Comparison of ENCODE assay signal across 32 mouse cellular contexts in the genomic region with DNA sequence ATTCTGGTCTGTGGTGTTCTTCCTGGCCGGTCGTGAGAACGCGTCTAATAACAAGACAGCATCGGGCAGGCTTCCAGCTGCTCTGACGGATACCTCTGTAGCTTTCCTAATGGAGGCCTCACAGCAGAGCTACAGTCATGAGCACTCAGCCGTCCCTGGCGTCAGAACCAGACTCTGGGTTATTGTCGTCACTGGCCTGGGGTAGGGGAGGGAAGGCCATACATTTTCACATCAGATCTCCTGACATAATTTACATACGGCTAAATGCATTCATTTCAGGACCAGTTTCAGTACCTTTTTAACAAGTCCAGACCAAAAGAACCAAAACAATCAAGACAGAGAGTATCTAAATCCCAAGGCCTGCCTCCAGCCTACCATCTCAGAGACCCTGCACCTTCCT. TPM values are rescaled to one million over a fixed set of nuclear protein-coding genes. Genes with fewer than 3 reads are reported as not detected.
DNase-seq lines count a peak whose midpoint lies in the region; ATAC-seq and TF ChIP-seq lines count a peak whose summit lies in the region.
"Had no signal": no experiment of that assay in that cellular context is flagged by ENCODE, and none has a peak within 500 bp of the region (broad histone marks: within the 10 kb centered on the region; RNA-seq: fewer than 3 reads in every experiment).

No protein-coding gene starts in this region.

- 0 out of 2 replicates have a peak, but pooled peaks have one; percentile 23 for TF ChIP-seq EP300 in CH12.LX (IDR thresholded peaks at IDR 0.05; ENCODE audit: low read length)

- H3K9me3 ChIP-seq in lung, embryonic 14.5 days (ENCODE audit: low read depth, low read length), result no peaks in the 10 kb centered on the region
- peaks cover 5% of the 10 kb centered on the region for H3K9me3 ChIP-seq in CH12.LX (replicated peaks; ENCODE audit: low read length)
- H3K9me3 ChIP-seq: embryonic facial prominence, embryonic 10.5 days; embryonic facial prominence, embryonic 13.5 days; forebrain, embryonic 12.5 days; forebrain, embryonic 15.5 days; heart, embryonic 10.5 days; heart, embryonic 13.5 days had no signal

- H3K4me1 ChIP-seq in lung, embryonic 14.5 days (ENCODE audit: insufficient read depth), result no peaks in the 10 kb centered on the region
- H3K4me1 ChIP-seq in CH12.LX (ENCODE audit: control insufficient read depth in 1 of 2, insufficient read depth in 2 of 2), result peaks cover 22 to 40% of the 10 kb centered on the region in 2 experiments
- H3K4me1 ChIP-seq: embryonic facial prominence, embryonic 10.5 days; embryonic facial prominence, embryonic 13.5 days; forebrain, embryonic 12.5 days; forebrain, embryonic 15.5 days; heart, embryonic 13.5 days had no signal

- no peak overlapping the region for H3K9ac ChIP-seq in lung, embryonic 14.5 days
- no peak overlapping the region for H3K9ac ChIP-seq in CH12.LX (ENCODE audit: insufficient read depth, low read depth)
- H3K9ac ChIP-seq: embryonic facial prominence, embryonic 13.5 days; forebrain, embryonic 12.5 days; forebrain, embryonic 15.5 days; heart, embryonic 13.5 days; hindbrain, embryonic 14.5 days had no signal

- WGBS in lung, embryonic 14.5 days, result 66% methylated on average over 10 of the region's 10 CpGs

- no peak for TF ChIP-seq POLR2A in CH12.LX (IDR thresholded peaks at IDR 0.05; ENCODE audit: low read depth, low read length)

- no peak overlapping the region for H3K4me3 ChIP-seq in lung, embryonic 14.5 days (ENCODE audit: low read depth, low read length)
- H3K4me3 ChIP-seq in CH12.LX (replicated peaks in 1 of 3; ENCODE audit: low read depth in 2 of 3, low read length in 2 of 3, poor library complexity in 1 of 3), result no peak overlapping the region
- H3K4me3 ChIP-seq: embryonic facial prominence, embryonic 10.5 days; embryonic facial prominence, embryonic 13.5 days; erythroblast, embryonic 14.5 days; forebrain, embryonic 12.5 days; forebrain, embryonic 15.5 days; heart, adult 2 months; heart, embryonic 10.5 days; heart, embryonic 13.5 days had no signal

- H3K27me3 ChIP-seq in lung, embryonic 14.5 days (ENCODE audit: insufficient read depth, low read length), result no peaks in the 10 kb centered on the region
- H3K27me3 ChIP-seq in CH12.LX (replicated peaks), result no peaks in the 10 kb centered on the region
- H3K27me3 ChIP-seq in splenic B cell, adult 2 months (ENCODE audit: control insufficient read depth, insufficient read depth, low read length, poor library complexity, severe bottlenecking), result no peaks in the 10 kb centered on the region
- H3K27me3 ChIP-seq: embryonic facial prominence, embryonic 13.5 days; forebrain, embryonic 12.5 days; forebrain, embryonic 15.5 days; heart, embryonic 13.5 days; Patski had no signal

- in situ Hi-C loops in CH12.LX (cut with MboI; ENCODE audit: low pct_ligation_motif_present, low pct_unique_long_range_greater_than_20kb, low sequenced_read_pairs), result no loop called here

- peak; percentile 53 for DNase-seq in lung, embryonic 14.5 days
- no peak for DNase-seq in lung, postnatal 10 days
- no peak for DNase-seq in CH12.LX (ENCODE audit: extremely low read depth)
- peak; percentile 13 for DNase-seq in NIH3T3 (ENCODE audit: low read depth)
- peak; percentile 74 for DNase-seq in splenic B cell, adult 2 months (ENCODE audit: low read depth, low spot score)
- DNase-seq in yolk sac, embryonic 10.5 days (ENCODE audit: low spot score), result no peak
- DNase-seq: adrenal gland, postnatal 10 days; adrenal gland, postnatal 36 days; cerebellum, adult 11-12 months; cerebellum, adult 8-10 months; embryo, embryonic 11 days; gastrocnemius, postnatal 10 days; gastrocnemius, postnatal 36 days; heart, postnatal 14 days; heart, postnatal 4 days had no signal

- no peak for TF ChIP-seq RAD21 in CH12.LX (IDR thresholded peaks at IDR 0.05; ENCODE audit: low read depth, low read length)

- H3K4me2 ChIP-seq in lung, embryonic 14.5 days, result no peak overlapping the region
- no peak overlapping the region for H3K4me2 ChIP-seq in CH12.LX (ENCODE audit: insufficient read depth, low read depth, poor library complexity, severe bottlenecking)
- H3K4me2 ChIP-seq: embryonic facial prominence, embryonic 13.5 days; forebrain, embryonic 12.5 days; forebrain, embryonic 15.5 days; heart, embryonic 13.5 days; hindbrain, embryonic 14.5 days had no signal

- H3K27ac ChIP-seq in lung, embryonic 14.5 days (ENCODE audit: low read depth), result no peak overlapping the region
- H3K27ac ChIP-seq in CH12.LX (ENCODE audit: insufficient read depth, low read depth), result no peak overlapping the region
- H3K27ac ChIP-seq: embryonic facial prominence, embryonic 10.5 days; embryonic facial prominence, embryonic 13.5 days; forebrain, embryonic 12.5 days; forebrain, embryonic 15.5 days; heart, adult 2 months; heart, embryonic 10.5 days; heart, embryonic 13.5 days; hindbrain, embryonic 14.5 days; hindbrain, postnatal 0 days had no signal

- H3K79me2 ChIP-seq in CH12.LX (replicated peaks; ENCODE audit: control insufficient read depth, extremely low read depth, insufficient read depth, poor library complexity, severe bottlenecking), result no peaks in the 10 kb centered on the region

- TF ChIP-seq CTCF in lung, embryonic 14.5 days (IDR thresholded peaks at IDR 0.05; ENCODE audit: low read depth), result no peak
- no peak for TF ChIP-seq CTCF in CH12.LX (conservative IDR thresholded peaks at IDR 0.05 in 1 of 2, IDR thresholded peaks at IDR 0.05 in 1 of 2; ENCODE audit: low read depth in 2 of 2, low read length in 2 of 2)

- H3K36me3 ChIP-seq in lung, embryonic 14.5 days (ENCODE audit: insufficient read depth), result no peaks in the 10 kb centered on the region
- no peaks in the 10 kb centered on the region for H3K36me3 ChIP-seq in CH12.LX (replicated peaks in 1 of 2; ENCODE audit: control insufficient read depth in 1 of 2, insufficient read depth in 1 of 2, low read length in 1 of 2)
- no peaks in the 10 kb centered on the region for H3K36me3 ChIP-seq in splenic B cell, adult 2 months (ENCODE audit: control insufficient read depth, insufficient read depth, low read length, poor library complexity, severe bottlenecking)
- H3K36me3 ChIP-seq: embryonic facial prominence, embryonic 10.5 days; embryonic facial prominence, embryonic 13.5 days; forebrain, embryonic 12.5 days; forebrain, embryonic 15.5 days; heart, embryonic 10.5 days; heart, embryonic 13.5 days had no signal

- dilution Hi-C loops in CH12.LX (cut with MboI; ENCODE audit: extremely low pct_ligation_motif_present, extremely low pct_unique_long_range_greater_than_20kb, low sequenced_read_pairs), result no loop called here

- ATAC-seq in lung, embryonic 14.5 days (ENCODE audit: insufficient read depth), result no peak
- ATAC-seq: CD4-positive, CD25-positive, alpha-beta regulatory T cell, adult 4 months; forebrain, embryonic 15.5 days; hindbrain, postnatal 0 days; inflammation-experienced regulatory T-cells, adult 6 months; Patski had no signal

TF ChIP-seq in CH12.LX, 34 proteins besides CTCF, POLR2A, EP300 and RAD21:
- TF ChIP-seq MAFK (IDR thresholded peaks at IDR 0.05; ENCODE audit: insufficient replicate concordance, low read length), result no peak
- TF ChIP-seq MYC (IDR thresholded peaks at IDR 0.05; ENCODE audit: low read depth, low read length), result no peak
- no peak for TF ChIP-seq IRF4 (IDR thresholded peaks at IDR 0.05; ENCODE audit: low read depth, low read length)
- TF ChIP-seq USF2 (conservative IDR thresholded peaks at IDR 0.05; ENCODE audit: low read depth, low read length), result no peak
- no peak for TF ChIP-seq MXI1 (IDR thresholded peaks at IDR 0.05; ENCODE audit: low read depth, low read length)
- no peak for TF ChIP-seq NELFE (IDR thresholded peaks at IDR 0.05; ENCODE audit: low read depth, low read length)
- TF ChIP-seq CHD2 (IDR thresholded peaks at IDR 0.05; ENCODE audit: low read length), result no peak
- TF ChIP-seq BHLHE40 (IDR thresholded peaks at IDR 0.05; ENCODE audit: low read depth, low read length), result no peak
- TF ChIP-seq UBTF (IDR thresholded peaks at IDR 0.05; ENCODE audit: low read depth, low read length), result no peak

RNA-seq across cellular contexts. Expression of a gene that starts 12.6 kb away (rescaled TPM):
- not detected in 2 replicates for polyA plus RNA-seq in lung, embryonic 14.5 days (2014; fragmentation: Nextera tagmentation; extraction: Ambion mirVana)
- 1.5 and 1.8 TPM in 2 replicates for total RNA-seq in CH12.LX (2012; rRNA removed)
- total RNA-seq in CH12.LX (2014; rRNA removed), result 4.1 and 5.2 TPM in 2 replicates
- 8.0 TPM in 2 replicates for polyA plus RNA-seq in CH12.LX (2012; ENCODE audit: insufficient read length, low read depth)
- total RNA-seq: adrenal gland, adult 18-20 months; adrenal gland, postnatal 36 days; gastrocnemius, postnatal 10 days; gastrocnemius, postnatal 36 days; granulocyte monocyte progenitor cell, adult 5-6 weeks; heart, adult 2 months; heart, postnatal 14 days; heart, postnatal 4 days; hindbrain, postnatal 0 days had no signal
- polyA plus RNA-seq: C2C12; embryonic facial prominence, embryonic 10.5 days; embryonic facial prominence, embryonic 13.5 days; erythroblast, embryonic 14.5 days; forebrain, embryonic 12.5 days; forebrain, embryonic 15.5 days; heart, embryonic 10.5 days; heart, embryonic 13.5 days; hindbrain, embryonic 11.5 days; hindbrain, embryonic 14.5 days; hindbrain, postnatal 0 days; Patski had no signal

RNA-seq across cellular contexts. Expression of a gene that starts 57.9 kb away (rescaled TPM):
- 39.4 and 40.7 TPM in 2 replicates for polyA plus RNA-seq in lung, embryonic 14.5 days (2014; fragmentation: Nextera tagmentation; extraction: Ambion mirVana)
- total RNA-seq in CH12.LX (2012; rRNA removed), result 29.8 and 34.7 TPM in 2 replicates
- 56.3 and 60.7 TPM in 2 replicates for total RNA-seq in CH12.LX (2014; rRNA removed)
- 46.9 and 55.3 TPM in 2 replicates for polyA plus RNA-seq in CH12.LX (2012; ENCODE audit: insufficient read length, low read depth)

RNA-seq across cellular contexts. Expression of a gene that starts 59.5 kb away (rescaled TPM):
- polyA plus RNA-seq in lung, embryonic 14.5 days (2014; fragmentation: Nextera tagmentation; extraction: Ambion mirVana), result 154 and 160 TPM in 2 replicates
- total RNA-seq in CH12.LX (2012; rRNA removed) (60.4 and 66.7 TPM in 2 replicates), CH12.LX (2014; rRNA removed) (232 and 250 TPM in 2 replicates)
- 75.4 and 77.4 TPM in 2 replicates for polyA plus RNA-seq in CH12.LX (2012; ENCODE audit: insufficient read length, low read depth)

Comparison
In these comparisons a context has a peak if more than half of its experiments do, and no peak if none do; other contexts are left out.
1. DNase-seq: peak in lung, embryonic 14.5 days (single experiment), NIH3T3 (single experiment) and splenic B cell, adult 2 months (single experiment); none in lung, postnatal 10 days (single experiment), CH12.LX (single experiment) and yolk sac, embryonic 10.5 days (single experiment).